ENCODE assay signal across 20 mouse cellular contexts in the genomic region with DNA sequence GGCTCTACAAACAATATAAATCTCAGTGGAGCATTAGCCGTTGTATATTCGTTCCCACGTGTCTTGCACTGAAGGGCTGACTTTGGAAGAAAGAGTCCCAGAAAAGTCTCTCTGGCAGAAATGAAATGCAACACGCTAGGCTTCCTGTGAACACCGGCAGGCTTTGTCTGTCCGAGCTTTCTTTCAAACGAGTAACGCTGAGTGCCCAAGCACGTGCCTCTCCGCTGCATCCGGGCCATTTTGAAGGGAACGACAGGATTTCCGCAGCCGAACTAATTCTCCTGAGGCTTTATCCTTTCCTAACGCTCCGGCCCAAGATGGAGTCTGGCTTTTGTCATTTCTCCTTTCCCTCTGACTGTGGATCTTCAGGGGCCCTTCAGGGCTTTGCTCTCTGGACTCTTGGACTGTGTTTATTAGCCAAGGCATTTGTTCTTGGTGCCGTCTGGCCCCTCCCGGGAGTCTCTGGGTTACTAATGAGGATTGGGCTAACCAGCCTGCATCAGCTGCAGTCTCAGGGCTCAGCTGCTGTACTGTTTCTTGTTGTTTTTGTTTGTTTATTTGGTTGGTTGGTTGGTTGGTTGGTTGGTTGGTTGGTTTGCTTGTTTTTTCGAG. TPM values are rescaled to one million over a fixed set of nuclear protein-coding genes. Genes with fewer than 3 reads are reported as not detected.
A peak's percentile ranks its signal among the peaks of the same experiment; 100 is the strongest.
DNase-seq lines count a peak whose midpoint lies in the region; ATAC-seq and TF ChIP-seq lines count a peak whose summit lies in the region.
"Had no signal": no experiment of that assay in that cellular context is flagged by ENCODE, and none has a peak within 500 bp of the region (broad histone marks: within the 10 kb centered on the region; RNA-seq: fewer than 3 reads in every experiment).

No protein-coding gene starts in this region.

- H3K4me3 ChIP-seq in midbrain, embryonic 10.5 days = no peak overlapping the region
- no peak overlapping the region for H3K4me3 ChIP-seq in midbrain, embryonic 15.5 days
- no peak overlapping the region for H3K4me3 ChIP-seq in intestine, postnatal 0 days (ENCODE audit: low read depth, low read length)
- H3K4me3 ChIP-seq: embryonic facial prominence, embryonic 13.5 days; liver, embryonic 12.5 days; neural tube, embryonic 13.5 days had no signal

- peak; percentile 38 for DNase-seq in embryo, embryonic 10.5 days (ENCODE audit: low spot score)
- no peak for DNase-seq in embryo, embryonic 11 days
- no peak for DNase-seq in midbrain, embryonic 10.5 days (ENCODE audit: low spot score)
- DNase-seq in yolk sac, embryonic 10.5 days (ENCODE audit: low spot score) = peak; percentile 47
- DNase-seq: adrenal gland, postnatal 10 days; gastrocnemius, postnatal 25 days; heart, postnatal 10 days; left cerebral cortex, postnatal 4 days; lung, embryonic 14.5 days; lung, postnatal 4 days; thymus, adult 2 months had no signal

- no peak overlapping the region for H3K4me2 ChIP-seq in midbrain, embryonic 15.5 days
- no peak overlapping the region for H3K4me2 ChIP-seq in intestine, postnatal 0 days (replicated peaks; ENCODE audit: low read depth)
- H3K4me2 ChIP-seq: embryonic facial prominence, embryonic 13.5 days; liver, embryonic 12.5 days; lung, embryonic 14.5 days; neural tube, embryonic 13.5 days had no signal

- peaks cover 18% of the 10 kb centered on the region for H3K4me1 ChIP-seq in midbrain, embryonic 10.5 days
- H3K4me1 ChIP-seq in midbrain, embryonic 15.5 days = peaks cover 7% of the 10 kb centered on the region; the same call in 1 of the 2 replicates
- no peaks in the 10 kb centered on the region for H3K4me1 ChIP-seq in intestine, postnatal 0 days (replicated peaks; ENCODE audit: control insufficient read depth, insufficient read depth, low read length)
- H3K4me1 ChIP-seq: liver, embryonic 12.5 days had no signal

- H3K27ac ChIP-seq in midbrain, embryonic 10.5 days (replicated peaks) = peak overlapping the region; percentile 3; the same call in 1 of the 2 replicates
- H3K27ac ChIP-seq in midbrain, embryonic 15.5 days = no peak overlapping the region
- no peak overlapping the region for H3K27ac ChIP-seq in intestine, postnatal 0 days (ENCODE audit: low read depth, low read length)
- H3K27ac ChIP-seq: embryonic facial prominence, embryonic 13.5 days; kidney, postnatal 0 days; liver, embryonic 12.5 days; neural tube, embryonic 13.5 days had no signal

- no peak overlapping the region for H3K9ac ChIP-seq in midbrain, embryonic 15.5 days
- H3K9ac ChIP-seq in intestine, postnatal 0 days (ENCODE audit: low read depth, low read length) = no peak overlapping the region
- H3K9ac ChIP-seq: embryonic facial prominence, embryonic 13.5 days; liver, embryonic 12.5 days; lung, embryonic 14.5 days; neural tube, embryonic 13.5 days had no signal

- WGBS in midbrain, embryonic 10.5 days = 72% methylated on average over 19 of the region's 19 CpGs
- WGBS in midbrain, embryonic 15.5 days = 37% methylated on average over 19 of the region's 19 CpGs
- 64% methylated on average over 19 of the region's 19 CpGs for WGBS in intestine, postnatal 0 days

- no peak for TF ChIP-seq CTCF in intestine, postnatal 0 days (IDR thresholded peaks at IDR 0.05; ENCODE audit: low read depth)

- H3K27me3 ChIP-seq in midbrain, embryonic 10.5 days (ENCODE audit: low read depth, poor library complexity, severe bottlenecking) = no peaks in the 10 kb centered on the region
- no peaks in the 10 kb centered on the region for H3K27me3 ChIP-seq in midbrain, embryonic 15.5 days (replicated peaks)
- H3K27me3 ChIP-seq in intestine, postnatal 0 days (replicated peaks; ENCODE audit: control insufficient read depth, insufficient read depth, low read length) = no peaks in the 10 kb centered on the region
- H3K27me3 ChIP-seq: embryonic facial prominence, embryonic 13.5 days; neural tube, embryonic 13.5 days had no signal

- ATAC-seq in midbrain, embryonic 15.5 days (replicated peaks) = no peak
- peak; percentile 61; the same call in 1 of the 2 replicates for ATAC-seq in intestine, postnatal 0 days
- ATAC-seq in megakaryocyte, adult 5-6 weeks (ENCODE audit: poor library complexity, severe bottlenecking) = no peak
- ATAC-seq in activated CD4-positive, CD25-positive, alpha-beta regulatory T cell, adult 4 months = no peak
- ATAC-seq: CD4-positive, CD25-positive, alpha-beta regulatory T cell, adult 4 months; liver, embryonic 12.5 days had no signal

- H3K36me3 ChIP-seq in midbrain, embryonic 10.5 days = no peaks in the 10 kb centered on the region
- no peaks in the 10 kb centered on the region for H3K36me3 ChIP-seq in midbrain, embryonic 15.5 days (replicated peaks)
- H3K36me3 ChIP-seq in intestine, postnatal 0 days (ENCODE audit: control insufficient read depth, insufficient read depth) = no peaks in the 10 kb centered on the region
- H3K36me3 ChIP-seq: embryonic facial prominence, embryonic 13.5 days; liver, embryonic 12.5 days; neural tube, embryonic 13.5 days had no signal

- H3K9me3 ChIP-seq in midbrain, embryonic 10.5 days (replicated peaks) = no peaks in the 10 kb centered on the region
- H3K9me3 ChIP-seq in midbrain, embryonic 15.5 days = no peaks in the 10 kb centered on the region
- no peaks in the 10 kb centered on the region for H3K9me3 ChIP-seq in intestine, postnatal 0 days (ENCODE audit: control insufficient read depth)
- H3K9me3 ChIP-seq: embryonic facial prominence, embryonic 13.5 days; liver, embryonic 12.5 days; neural tube, embryonic 13.5 days had no signal

RNA-seq across cellular contexts. Expression of a gene that starts 24.6 kb away (rescaled TPM):
- 9.0 and 9.4 TPM in 2 replicates for polyA plus RNA-seq in midbrain, embryonic 10.5 days (2016; fragmentation: Nextera tagmentation; extraction: Ambion mirVana)
- polyA plus RNA-seq in midbrain, embryonic 15.5 days (2015; fragmentation: Nextera tagmentation; extraction: Ambion mirVana) = 10.9 and 14.8 TPM in 2 replicates
- polyA plus RNA-seq in intestine, postnatal 0 days (2015; fragmentation: Nextera tagmentation; extraction: Ambion mirVana) = 0.33 and 0.72 TPM in 2 replicates
- total RNA-seq in megakaryocyte, adult 5-6 weeks (2015) = 0.47 and 2.9 TPM in 2 replicates
- total RNA-seq in megakaryocyte, adult 5-6 weeks (2017) = 2.8 and 9.0 TPM in 2 replicates
- polyA plus RNA-seq in activated CD4-positive, CD25-positive, alpha-beta regulatory T cell, adult 4 months (2017; shearing (Covaris generic)) = not detected
- polyA plus RNA-seq: liver, embryonic 12.5 days; lung, embryonic 14.5 days had no signal

RNA-seq across cellular contexts. Expression of a gene that starts 58.4 kb away (rescaled TPM):
- polyA plus RNA-seq in midbrain, embryonic 10.5 days (2016; fragmentation: Nextera tagmentation; extraction: Ambion mirVana) = 5.9 and 8.6 TPM in 2 replicates
- polyA plus RNA-seq in midbrain, embryonic 15.5 days (2015; fragmentation: Nextera tagmentation; extraction: Ambion mirVana) = 3.0 and 3.3 TPM in 2 replicates
- polyA plus RNA-seq in intestine, postnatal 0 days (2015; fragmentation: Nextera tagmentation; extraction: Ambion mirVana) = 2.6 and 3.0 TPM in 2 replicates
- 4.7 and 5.9 TPM in 2 replicates for total RNA-seq in megakaryocyte, adult 5-6 weeks (2015)
- 3.2 and 3.9 TPM in 2 replicates for total RNA-seq in megakaryocyte, adult 5-6 weeks (2017)
- not detected for polyA plus RNA-seq in activated CD4-positive, CD25-positive, alpha-beta regulatory T cell, adult 4 months (2017; shearing (Covaris generic))
- polyA plus RNA-seq: CD4-positive, CD25-positive, alpha-beta regulatory T cell, adult 4 months had no signal

Comparison
In these comparisons a context has a peak if more than half of its experiments do, and no peak if none do; other contexts are left out.
1. DNase-seq: peak in embryo, embryonic 10.5 days (single experiment) and yolk sac, embryonic 10.5 days (single experiment); none in embryo, embryonic 11 days (single experiment) and midbrain, embryonic 10.5 days (single experiment).